Mouse (Mus musculus): ENCODE measurements at regions not wholly inside any gene's neighbourhood (a gene's known extent, or its start where the extent isn't known, plus 50 kb on each side); places are given as distances from the start of the nearest gene placed in this dataset.

DNA sequence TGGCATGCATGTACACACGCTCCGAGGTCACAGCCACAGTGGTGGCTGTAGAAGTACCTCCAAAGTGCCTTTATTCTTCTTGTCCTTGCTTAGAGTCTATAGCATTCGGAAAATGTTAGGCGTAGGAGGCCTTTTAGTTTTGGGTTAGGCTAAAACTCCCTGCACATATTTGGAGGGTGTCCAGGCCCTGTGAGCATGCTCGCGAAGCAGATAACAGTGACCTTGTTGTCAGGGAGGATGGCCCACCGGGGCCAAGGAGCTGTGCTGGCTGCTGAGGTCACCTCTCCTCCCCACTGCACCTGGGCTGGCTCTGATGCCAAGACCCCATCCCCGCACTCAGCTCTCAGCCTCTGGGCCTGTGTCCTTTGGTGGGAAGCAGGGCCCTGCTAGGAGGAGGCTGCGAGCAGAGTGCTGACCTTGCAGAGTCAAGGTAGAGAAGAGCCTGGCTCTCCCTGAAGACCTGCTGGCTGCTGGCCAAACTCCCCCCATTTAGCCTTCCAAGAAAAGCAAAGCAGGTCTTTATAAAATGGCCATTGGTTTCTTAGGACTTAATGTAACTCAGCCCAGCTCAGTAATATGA is 186.9 kb downstream of the Tdh start:
- peak; percentile 48; the same call in 1 of the 2 replicates for ATAC-seq (ENCODE audit: low FRiP score, low read depth)
- 73% methylated on average over 9 of the region's 9 CpGs for WGBS
- Histone ChIP-seq H3K9me3 (no peaks in the 10 kb centered on the region), H3K4me1 (peaks cover 11% of the 10 kb centered on the region), H3K36me3 (no peaks in the 10 kb centered on the region), H3K4me3 (no peak overlapping the region), H3K4me2 (replicated peaks) (no peak overlapping the region), H3K9ac (no peak overlapping the region), H3K27me3 (0 out of 2 replicates have a peak, but pooled peaks cover 2% of the 10 kb centered on the region), H3K27ac (no peak overlapping the region)

All from limb, embryonic 13.5 days (tissue).